Mouse (Mus musculus) frontal cortex, postnatal 25 days (tissue): ENCODE results near the gene Wbp1l.

Experiments used
- DNase-seq, 2 experiments: peaks; one replicate each; pipeline ENCODE4 v3.0.0; 2022; ENCODE audit warnings: low spot score in 2 of 2

Gene Wbp1l

GRCm38 (mm10) chr19:46705779-46706495 lies 107.1 kb downstream of the Wbp1l start:
- DNase-seq: no peak

GRCm38 (mm10) chr19:46706540-46707295 lies 107.8 kb downstream of the Wbp1l start:
- DNase-seq: no peak
